Mouse (Mus musculus) bone marrow, adult 2 months (tissue): Measurements from ENCODE around the gene Ofcc1.

Source experiments
- CTCF ChIP-seq: fragments of 200-500 bp; IDR thresholded peaks from 2 replicates; pipeline ENCODE4 v1.5.1; 2011; ENCODE audit warnings: low read length, control low read depth; ENCODE audit not compliant: control insufficient read depth, insufficient read depth
- POLR2A ChIP-seq: fragments of 200-500 bp; IDR thresholded peaks from 2 replicates; pipeline ENCODE4 v1.6.1; 2011; ENCODE audit warnings: low read depth, mild to moderate bottlenecking, control low read depth, low read length, borderline replicate concordance; ENCODE audit not compliant: control insufficient read depth

- TF ChIP-seq CTCF = no peak
- no peak for TF ChIP-seq POLR2A
Observed at GRCm38 (mm10) chr13:40000236-40000635, 361.0 kb downstream of the Ofcc1 start.
